Mouse (Mus musculus): ENCODE measurements around the gene Wnt10a. TPM values are rescaled to one million over a fixed set of nuclear protein-coding genes. Genes with fewer than 3 reads are reported as not detected.
"Not testable (repeated sequence)": the region's sequence is repeated elsewhere in the genome, so short reads cannot be mapped to it uniquely, and the experiment has no call there.

The Wnt10a gene
- polyA plus RNA-seq, 1 experiment from 2014 or later, result not detected

- 14% methylated on average over 14 of the region's 14 CpGs for WGBS (ENCODE audit: insufficient replicate concordance)
These were observed 25.9 kb downstream of the Wnt10a start for GRCm38 (mm10) chr1:74817219-74817618.

GRCm38 (mm10) chr1:74818509-74818908 lies 27.2 kb downstream of the Wnt10a start:
- Histone ChIP-seq H3K4me3 (replicated peaks) (no peak overlapping the region), H3K36me3 (replicated peaks) (no peaks in the 10 kb centered on the region), H3K9me3 (replicated peaks) (no peaks in the 10 kb centered on the region), H3K27ac (replicated peaks) (no peak overlapping the region), H3K4me2 (no peak overlapping the region), H3K27me3 (no peaks in the 10 kb centered on the region; the same call in 1 of the 2 replicates), H3K4me1 (replicated peaks) (0 out of 2 replicates have a peak, but pooled peaks cover 6% of the 10 kb centered on the region), H3K9ac (no peak overlapping the region)
- WGBS (ENCODE audit: insufficient replicate concordance), result 68% methylated on average over 1 of the region's 1 CpGs
- no peak for ATAC-seq (ENCODE audit: insufficient read depth)

More at GRCm38 (mm10) chr1:74817219-74817618, 25.9 kb downstream of the Wnt10a start:
- 0 out of 2 replicates have a peak, but pooled peaks cover 6% of the 10 kb centered on the region for H3K4me1 ChIP-seq (replicated peaks)
- H3K4me3 ChIP-seq (replicated peaks), result peak overlapping the region; percentile 67
- H3K27me3 ChIP-seq, result no peaks in the 10 kb centered on the region; the same call in 1 of the 2 replicates
- H3K4me2 ChIP-seq, result peak overlapping the region; percentile 74
- no peaks in the 10 kb centered on the region for H3K36me3 ChIP-seq (replicated peaks)
- H3K9ac ChIP-seq, result peak overlapping the region; percentile 63
- peak overlapping the region; percentile 51; the same call in 1 of the 2 replicates for H3K27ac ChIP-seq (replicated peaks)
- H3K9me3 ChIP-seq (replicated peaks), result no peaks in the 10 kb centered on the region
- ATAC-seq (ENCODE audit: insufficient read depth), result peak; percentile 15; the same call in 1 of the 2 replicates

- not testable (repeated sequence) for H3K27me3 ChIP-seq; H3K4me2 ChIP-seq; H3K4me3 ChIP-seq (replicated peaks); H3K36me3 ChIP-seq (replicated peaks); ATAC-seq (ENCODE audit: insufficient read depth); H3K4me1 ChIP-seq (replicated peaks); H3K27ac ChIP-seq (replicated peaks); H3K9ac ChIP-seq; H3K9me3 ChIP-seq (replicated peaks)
- 72% methylated on average over 4 of the region's 4 CpGs for WGBS (ENCODE audit: insufficient replicate concordance)
These were observed 32.3 kb downstream of the Wnt10a start for GRCm38 (mm10) chr1:74823598-74823997.

GRCm38 (mm10) chr1:74824518-74825302 lies 33.4 kb downstream of the Wnt10a start:
- Histone ChIP-seq H3K9ac (no peak overlapping the region), H3K9me3 (replicated peaks) (no peaks in the 10 kb centered on the region), H3K4me1 (replicated peaks) (no peaks in the 10 kb centered on the region), H3K36me3 (replicated peaks) (no peaks in the 10 kb centered on the region), H3K4me2 (no peak overlapping the region), H3K27me3 (no peaks in the 10 kb centered on the region), H3K27ac (replicated peaks) (no peak overlapping the region), H3K4me3 (replicated peaks) (no peak overlapping the region)
- ATAC-seq (ENCODE audit: insufficient read depth), result no peak
- 38% methylated on average over 14 of the region's 14 CpGs for whole genome bisulfite sequencing (ENCODE audit: insufficient replicate concordance)

- no peak overlapping the region for H3K27ac ChIP-seq (replicated peaks)
- H3K36me3 ChIP-seq (replicated peaks), result no peaks in the 10 kb centered on the region
- H3K4me3 ChIP-seq (replicated peaks), result no peak overlapping the region
- H3K27me3 ChIP-seq, result no peaks in the 10 kb centered on the region
- H3K9me3 ChIP-seq (replicated peaks), result no peaks in the 10 kb centered on the region
- H3K4me1 ChIP-seq (replicated peaks), result no peaks in the 10 kb centered on the region
- no peak overlapping the region for H3K9ac ChIP-seq
- WGBS (ENCODE audit: insufficient replicate concordance), result 45% methylated on average over 9 of the region's 9 CpGs
- no peak overlapping the region for H3K4me2 ChIP-seq
- ATAC-seq (ENCODE audit: insufficient read depth), result no peak
These were observed 38.7 kb downstream of the Wnt10a start for GRCm38 (mm10) chr1:74830061-74830460.

GRCm38 (mm10) chr1:74833255-74833654 lies 41.9 kb downstream of the Wnt10a start:
- ATAC-seq (ENCODE audit: insufficient read depth), result no peak
- no peaks in the 10 kb centered on the region for H3K9me3 ChIP-seq (replicated peaks)
- no peak overlapping the region for H3K4me3 ChIP-seq (replicated peaks)
- no peaks in the 10 kb centered on the region for H3K36me3 ChIP-seq (replicated peaks)
- no peaks in the 10 kb centered on the region; the same call in 1 of the 2 replicates for H3K27me3 ChIP-seq
- H3K9ac ChIP-seq, result no peak overlapping the region
- H3K4me2 ChIP-seq, result no peak overlapping the region
- H3K4me1 ChIP-seq (replicated peaks), result no peaks in the 10 kb centered on the region
- H3K27ac ChIP-seq (replicated peaks), result no peak overlapping the region
- 56% methylated on average over 3 of the region's 3 CpGs for WGBS (ENCODE audit: insufficient replicate concordance)

- H3K4me3 ChIP-seq (replicated peaks), result no peak overlapping the region
- H3K9ac ChIP-seq, result no peak overlapping the region
- no peak overlapping the region for H3K27ac ChIP-seq (replicated peaks)
- no peak for ATAC-seq (ENCODE audit: insufficient read depth)
- H3K36me3 ChIP-seq (replicated peaks), result no peaks in the 10 kb centered on the region
- no peaks in the 10 kb centered on the region for H3K9me3 ChIP-seq (replicated peaks)
- 67% methylated on average over 5 of the region's 5 CpGs for WGBS (ENCODE audit: insufficient replicate concordance)
- H3K27me3 ChIP-seq, result peaks cover 31% of the 10 kb centered on the region
- H3K4me2 ChIP-seq, result no peak overlapping the region
- no peaks in the 10 kb centered on the region for H3K4me1 ChIP-seq (replicated peaks)
These were observed 51.8 kb downstream of the Wnt10a start for GRCm38 (mm10) chr1:74843090-74843489.

- H3K9me3 ChIP-seq (replicated peaks), result no peaks in the 10 kb centered on the region
- H3K36me3 ChIP-seq (replicated peaks), result no peaks in the 10 kb centered on the region
- H3K9ac ChIP-seq, result no peak overlapping the region
- H3K4me2 ChIP-seq, result no peak overlapping the region
- peaks cover 52% of the 10 kb centered on the region for H3K27me3 ChIP-seq
- no peak overlapping the region for H3K4me3 ChIP-seq (replicated peaks)
- no peaks in the 10 kb centered on the region for H3K4me1 ChIP-seq (replicated peaks)
- H3K27ac ChIP-seq (replicated peaks), result no peak overlapping the region
- ATAC-seq (ENCODE audit: insufficient read depth), result no peak
- 22% methylated on average over 9 of the region's 9 CpGs for WGBS (ENCODE audit: insufficient replicate concordance)
These were observed 55.0 kb downstream of the Wnt10a start for GRCm38 (mm10) chr1:74846341-74846740.

GRCm38 (mm10) chr1:74848946-74849345 lies 57.6 kb downstream of the Wnt10a start:
- no peak overlapping the region for H3K4me2 ChIP-seq
- no peak overlapping the region for H3K27ac ChIP-seq (replicated peaks)
- H3K27me3 ChIP-seq, result peaks cover 67% of the 10 kb centered on the region
- H3K4me1 ChIP-seq (replicated peaks), result no peaks in the 10 kb centered on the region
- ATAC-seq (ENCODE audit: insufficient read depth), result no peak
- no peaks in the 10 kb centered on the region for H3K36me3 ChIP-seq (replicated peaks)
- no peak overlapping the region for H3K9ac ChIP-seq
- no peak overlapping the region for H3K4me3 ChIP-seq (replicated peaks)
- H3K9me3 ChIP-seq (replicated peaks), result no peaks in the 10 kb centered on the region
- WGBS (ENCODE audit: insufficient replicate concordance), result 37% methylated on average over 5 of the region's 5 CpGs

GRCm38 (mm10) chr1:74850251-74850650 lies 58.9 kb downstream of the Wnt10a start:
- WGBS (ENCODE audit: insufficient replicate concordance), result 16% methylated on average over 6 of the region's 6 CpGs
- Histone ChIP-seq H3K4me3 (replicated peaks) (no peak overlapping the region), H3K9me3 (replicated peaks) (no peaks in the 10 kb centered on the region), H3K4me2 (no peak overlapping the region), H3K36me3 (replicated peaks) (no peaks in the 10 kb centered on the region), H3K27me3 (peaks cover 75% of the 10 kb centered on the region), H3K4me1 (replicated peaks) (peaks cover 5% of the 10 kb centered on the region), H3K9ac (no peak overlapping the region), H3K27ac (replicated peaks) (no peak overlapping the region)
- ATAC-seq (ENCODE audit: insufficient read depth), result no peak

GRCm38 (mm10) chr1:74851001-74851775 lies 59.9 kb downstream of the Wnt10a start:
- Histone ChIP-seq H3K4me3 (replicated peaks) (no peak overlapping the region), H3K9ac (no peak overlapping the region), H3K27ac (replicated peaks) (no peak overlapping the region), H3K4me1 (replicated peaks) (peaks cover 11% of the 10 kb centered on the region), H3K36me3 (replicated peaks) (no peaks in the 10 kb centered on the region), H3K27me3 (peaks cover 82% of the 10 kb centered on the region), H3K9me3 (replicated peaks) (no peaks in the 10 kb centered on the region), H3K4me2 (no peak overlapping the region)
- no peak for ATAC-seq (ENCODE audit: insufficient read depth)
- 8% methylated on average over 6 of the region's 6 CpGs for WGBS (ENCODE audit: insufficient replicate concordance)
